Mouse (Mus musculus): ENCODE results near the gene Nprl2. TPM values are rescaled to one million over a fixed set of nuclear protein-coding genes. Genes with fewer than 3 reads are reported as not detected.

The Nprl2 gene
- 8.5 TPM in 2 replicates for polyA plus RNA-seq (2015; fragmentation: Nextera tagmentation; extraction: Ambion mirVana)

DNA sequence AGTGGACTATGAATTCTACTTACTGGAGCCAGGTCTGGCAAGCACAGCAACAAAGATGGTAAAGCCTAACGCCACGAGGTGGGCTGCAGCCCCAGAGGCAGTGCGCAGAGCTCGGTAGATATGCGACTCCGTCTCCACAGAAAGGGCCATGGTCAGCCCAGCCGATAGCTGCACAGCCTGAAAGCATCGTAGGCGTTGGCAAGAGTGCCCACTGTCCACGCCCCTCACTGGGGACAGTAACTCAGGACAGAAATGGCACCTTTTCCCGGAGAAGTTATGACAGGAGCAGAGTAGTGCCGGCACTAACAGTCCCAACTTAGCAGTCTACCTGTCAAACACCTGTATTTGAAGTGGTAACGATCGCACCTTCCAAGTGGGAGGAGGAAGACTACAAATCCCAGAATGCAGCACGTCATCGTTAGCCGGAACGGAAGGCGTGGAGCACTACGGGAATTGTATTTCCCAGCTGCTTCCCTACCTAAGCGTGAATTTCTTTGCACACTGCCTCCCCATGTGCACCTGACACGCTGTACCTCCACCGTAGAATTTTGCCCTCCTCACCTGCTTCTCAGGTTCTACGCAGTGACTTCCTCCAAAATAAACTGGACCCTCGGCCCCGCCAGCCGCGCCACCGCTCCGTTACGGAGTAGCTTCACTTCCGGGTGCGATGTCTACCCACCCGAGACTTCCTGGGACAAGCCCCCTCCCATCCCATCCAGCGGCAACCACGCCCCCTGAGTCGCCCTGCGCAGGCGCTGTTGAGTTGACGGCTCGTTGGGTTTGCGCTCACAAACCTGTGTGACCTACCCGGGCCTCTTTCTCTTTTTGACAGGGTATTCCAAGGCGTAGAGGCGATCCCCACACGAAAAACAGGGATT, at the start of gene Nprl2, which contains the start of gene Cyb561d2:
Nprl2 (plus strand) TSS at position 753 of the 878 bp plus-strand sequence.
Cyb561d2 (minus strand) TSS at position 720 of the 878 bp plus-strand sequence.
- Histone ChIP-seq H3K27me3 (ENCODE audit: insufficient read depth, low read length) (no peaks in the 10 kb centered on the region), H3K4me2 (ENCODE audit: low read depth, low read length) (peak within 1 kb of the TSS; percentile 96), H3K4me1 (ENCODE audit: insufficient read depth) (peaks cover 23% of the 10 kb centered on the region), H3K9me3 (ENCODE audit: low read length) (no peaks in the 10 kb centered on the region), H3K9ac (replicated peaks) (peak within 1 kb of the TSS; percentile 64), H3K36me3 (replicated peaks; ENCODE audit: insufficient read depth, low read length) (peaks cover 30% of the 10 kb centered on the region), H3K27ac (ENCODE audit: low read depth) (peak within 1 kb of the TSS; percentile 68), H3K4me3 (ENCODE audit: low read depth, low read length) (peak within 1 kb of the TSS; percentile 80)
- DNase-seq: peak; percentile 93
- peak; percentile 87 for ATAC-seq
- no peak for TF ChIP-seq CTCF (IDR thresholded peaks at IDR 0.05; ENCODE audit: low read depth)
- WGBS (ENCODE audit: insufficient replicate concordance): under 1% methylated on average over 46 of the region's 46 CpGs

GRCm38 (mm10) chr9:107493511-107493910, 48.5 kb upstream of the Nprl2 start:
- no peaks in the 10 kb centered on the region for H3K9me3 ChIP-seq (ENCODE audit: low read length)
- ATAC-seq (no peak), DNase-seq (no peak)
- no peak overlapping the region for H3K27ac ChIP-seq (ENCODE audit: low read depth)
- H3K4me2 ChIP-seq (ENCODE audit: low read depth, low read length): no peak overlapping the region
- TF ChIP-seq CTCF (IDR thresholded peaks at IDR 0.05; ENCODE audit: low read depth) (no peak), EP300 (IDR thresholded peaks at IDR 0.05; ENCODE audit: low read depth) (no peak)
- H3K9ac ChIP-seq (replicated peaks): no peak overlapping the region
- no peaks in the 10 kb centered on the region for H3K4me1 ChIP-seq (ENCODE audit: insufficient read depth)
- 28% methylated on average over 1 of the region's 1 CpGs for WGBS (ENCODE audit: insufficient replicate concordance)
- H3K4me3 ChIP-seq (ENCODE audit: low read depth, low read length): no peak overlapping the region
- H3K36me3 ChIP-seq (replicated peaks; ENCODE audit: insufficient read depth, low read length): no peaks in the 10 kb centered on the region
- H3K27me3 ChIP-seq (ENCODE audit: insufficient read depth, low read length): no peaks in the 10 kb centered on the region; the same call in 1 of the 2 replicates

DNA sequence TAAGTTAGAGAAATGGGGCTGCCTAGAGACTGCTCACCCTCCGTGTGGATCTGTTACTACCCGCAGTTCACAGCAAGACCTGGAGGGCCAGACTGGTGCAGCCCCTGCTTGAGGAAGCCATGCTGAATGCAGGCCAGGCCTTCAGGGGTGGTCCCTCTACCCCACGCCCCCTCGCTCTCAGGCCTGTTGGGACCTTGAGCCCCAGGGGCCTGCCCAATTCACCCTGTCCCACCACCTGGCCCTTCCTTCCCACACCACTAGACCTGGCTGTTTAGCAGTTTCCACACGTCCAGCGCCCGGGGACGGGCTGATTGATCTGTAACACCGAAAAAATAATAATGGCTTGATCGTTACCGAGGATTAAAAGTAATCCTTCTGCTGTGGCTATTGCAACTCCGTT, 47.8 kb upstream of the Nprl2 start:
- ATAC-seq (no peak), DNase-seq (no peak)
- Histone ChIP-seq H3K4me2 (ENCODE audit: low read depth, low read length) (no peak overlapping the region), H3K36me3 (replicated peaks; ENCODE audit: insufficient read depth, low read length) (no peaks in the 10 kb centered on the region), H3K4me1 (ENCODE audit: insufficient read depth) (no peaks in the 10 kb centered on the region), H3K4me3 (ENCODE audit: low read depth, low read length) (no peak overlapping the region), H3K27ac (ENCODE audit: low read depth) (no peak overlapping the region), H3K9ac (replicated peaks) (no peak overlapping the region), H3K27me3 (ENCODE audit: insufficient read depth, low read length) (no peaks in the 10 kb centered on the region), H3K9me3 (ENCODE audit: low read length) (no peaks in the 10 kb centered on the region)
- TF ChIP-seq EP300 (IDR thresholded peaks at IDR 0.05; ENCODE audit: low read depth) (no peak), CTCF (IDR thresholded peaks at IDR 0.05; ENCODE audit: low read depth) (no peak)
- WGBS (ENCODE audit: insufficient replicate concordance): 84% methylated on average over 11 of the region's 12 CpGs

DNA sequence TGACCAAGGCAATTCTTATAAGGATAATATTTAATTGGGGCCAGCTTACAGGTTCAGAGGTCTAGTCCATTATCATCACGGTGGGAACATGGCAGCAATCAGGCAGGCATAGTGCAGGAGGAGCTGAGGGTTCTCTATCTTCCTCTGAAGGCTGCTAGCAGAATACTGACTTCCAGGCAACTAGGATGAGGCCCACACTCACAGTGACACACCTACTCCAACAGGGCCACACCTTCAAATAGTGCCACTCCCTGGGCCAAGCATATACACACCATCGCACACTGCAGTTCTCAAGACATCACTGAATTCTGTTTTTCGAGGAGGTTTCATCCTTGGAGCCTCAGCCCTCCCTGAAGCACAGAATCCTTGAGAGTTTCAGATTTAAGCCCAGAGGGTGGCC, 45.7 kb upstream of the Nprl2 start:
- no peak overlapping the region for H3K4me3 ChIP-seq (ENCODE audit: low read depth, low read length)
- TF ChIP-seq CTCF (IDR thresholded peaks at IDR 0.05; ENCODE audit: low read depth): no peak
- no peak for TF ChIP-seq EP300 (IDR thresholded peaks at IDR 0.05; ENCODE audit: low read depth)
- H3K4me2 ChIP-seq (ENCODE audit: low read depth, low read length): no peak overlapping the region
- no peak overlapping the region for H3K27ac ChIP-seq (ENCODE audit: low read depth)
- no peak overlapping the region for H3K9ac ChIP-seq (replicated peaks)
- H3K9me3 ChIP-seq (ENCODE audit: low read length): no peaks in the 10 kb centered on the region
- DNase-seq: no peak
- H3K36me3 ChIP-seq (replicated peaks; ENCODE audit: insufficient read depth, low read length): no peaks in the 10 kb centered on the region
- no peaks in the 10 kb centered on the region for H3K27me3 ChIP-seq (ENCODE audit: insufficient read depth, low read length)
- 59% methylated on average over 3 of the region's 3 CpGs for WGBS (ENCODE audit: insufficient replicate concordance)
- no peaks in the 10 kb centered on the region for H3K4me1 ChIP-seq (ENCODE audit: insufficient read depth)
- no peak for ATAC-seq

- TF ChIP-seq CTCF (IDR thresholded peaks at IDR 0.05; ENCODE audit: low read depth) (no peak), EP300 (IDR thresholded peaks at IDR 0.05; ENCODE audit: low read depth) (no peak)
- Histone ChIP-seq H3K27ac (ENCODE audit: low read depth) (no peak overlapping the region), H3K4me3 (ENCODE audit: low read depth, low read length) (no peak overlapping the region), H3K9ac (replicated peaks) (no peak overlapping the region), H3K4me2 (ENCODE audit: low read depth, low read length) (no peak overlapping the region), H3K4me1 (ENCODE audit: insufficient read depth) (no peaks in the 10 kb centered on the region), H3K27me3 (ENCODE audit: insufficient read depth, low read length) (no peaks in the 10 kb centered on the region), H3K9me3 (ENCODE audit: low read length) (no peaks in the 10 kb centered on the region), H3K36me3 (replicated peaks; ENCODE audit: insufficient read depth, low read length) (no peaks in the 10 kb centered on the region)
- DNase-seq (no peak), ATAC-seq (no peak)
- WGBS (ENCODE audit: insufficient replicate concordance): 74% methylated on average over 3 of the region's 3 CpGs
Observed at GRCm38 (mm10) chr9:107500708-107501286, 41.2 kb upstream of the Nprl2 start.

GRCm38 (mm10) chr9:107502131-107502846, 39.7 kb upstream of the Nprl2 start:
- H3K9me3 ChIP-seq (ENCODE audit: low read length): no peaks in the 10 kb centered on the region
- H3K27ac ChIP-seq (ENCODE audit: low read depth): no peak overlapping the region
- H3K9ac ChIP-seq (replicated peaks): no peak overlapping the region
- ATAC-seq: no peak
- no peaks in the 10 kb centered on the region for H3K36me3 ChIP-seq (replicated peaks; ENCODE audit: insufficient read depth, low read length)
- TF ChIP-seq CTCF (IDR thresholded peaks at IDR 0.05; ENCODE audit: low read depth): no peak
- TF ChIP-seq EP300 (IDR thresholded peaks at IDR 0.05; ENCODE audit: low read depth): no peak
- no peak overlapping the region for H3K4me3 ChIP-seq (ENCODE audit: low read depth, low read length)
- no peaks in the 10 kb centered on the region for H3K27me3 ChIP-seq (ENCODE audit: insufficient read depth, low read length)
- 76% methylated on average over 12 of the region's 12 CpGs for WGBS (ENCODE audit: insufficient replicate concordance)
- no peaks in the 10 kb centered on the region for H3K4me1 ChIP-seq (ENCODE audit: insufficient read depth)
- no peak overlapping the region for H3K4me2 ChIP-seq (ENCODE audit: low read depth, low read length)
- DNase-seq: no peak
